Mouse (Mus musculus) hindbrain, postnatal 0 days (tissue): ENCODE measurements around the gene Ubald2. TPM values are rescaled to one million over a fixed set of nuclear protein-coding genes. Genes with fewer than 3 reads are reported as not detected.
"Not testable (repeated sequence)": the region's sequence is repeated elsewhere in the genome, so short reads cannot be mapped to it uniquely, and the experiment has no call there.

Experiments
- ATAC-seq: fragments of 200-750 bp; cut with Nextera tagmentation; 2 replicates; pipeline ENCODE4 v1.8.0; 2017; ENCODE audit warnings: mild to moderate bottlenecking, moderate TSS enrichment, moderate library complexity
- DNase-seq: peaks from one replicate; pipeline ENCODE4 v3.0.0-alpha.2; 2015; ENCODE audit warnings: low spot score
- H3K27ac ChIP-seq: fragments of 300-500 bp; sonication (generic); 2 replicates; pipeline ENCODE4 v1.5.1; 2014; ENCODE audit warnings: mild to moderate bottlenecking
- H3K27me3 ChIP-seq: fragments of 300-500 bp; sonication (generic); 2 replicates; pipeline ENCODE4 v1.6.1; 2014; ENCODE audit warnings: low read length, mixed read lengths; ENCODE audit not compliant: insufficient read depth
- H3K36me3 ChIP-seq: fragments of 300-500 bp; sonication (generic); 2 replicates; pipeline ENCODE4 v1.6.1; 2014; ENCODE audit warnings: low read length, mixed read lengths; ENCODE audit not compliant: insufficient read depth
- H3K4me1 ChIP-seq: fragments of 300-500 bp; sonication (generic); 2 replicates; pipeline ENCODE4 v1.6.1; 2014; ENCODE audit warnings: antibody characterized with exemption, low read length, mixed read lengths; ENCODE audit not compliant: insufficient read depth
- H3K4me2 ChIP-seq: fragments of 300-500 bp; sonication (generic); 2 replicates; pipeline ENCODE4 v1.6.1; 2014; ENCODE audit warnings: low read depth, mild to moderate bottlenecking, low read length, moderate library complexity, mixed read lengths
- H3K4me3 ChIP-seq: fragments of 300-500 bp; sonication (generic); 2 replicates; pipeline ENCODE4 v1.5.1; 2014; ENCODE audit warnings: low read length
- H3K9ac ChIP-seq: fragments of 300-500 bp; sonication (generic); replicated peaks from 2 replicates; pipeline ENCODE4 v1.6.1; 2014; ENCODE audit warnings: mild to moderate bottlenecking, low read length, moderate library complexity, mixed read lengths
- H3K9me3 ChIP-seq: fragments of 300-500 bp; sonication (generic); 2 replicates; pipeline ENCODE4 v1.6.1; 2016; ENCODE audit warnings: low read length, mixed read lengths
- CTCF ChIP-seq: IDR thresholded peaks from 2 replicates; pipeline ENCODE4 v1.5.1; 2016; ENCODE audit warnings: antibody characterized with exemption, control low read depth, low read depth
- WGBS: fragments of 180-500 bp; shearing (Covaris S2); extraction: QIAGEN DNeasy Blood & Tissue Kit; methylation state at CpG from one replicate; pipeline ENCODE4 v1.1.7; 2014; 5-methylcytosine and 5-hydroxymethylcytosine counted together
- polyA plus RNA-seq: library from polyadenylated mRNA; unstranded; fragments of >200 nt; fragmentation: Nextera tagmentation; extraction: Ambion mirVana; gene quantifications from 2 replicates; pipeline ENCODE4 v1.2.1, GENCODE M21; 2015
- total RNA-seq: library from RNA; depleted of rRNA; stranded (reverse); fragments of >200 nt; gene quantifications from 2 replicates; pipeline ENCODE4 v1.2.3, GENCODE M21; 2014

The Ubald2 gene
- total and polyA plus RNA-seq, 2 experiments from 2014 or later, result 39.3 to 102 TPM

DNA sequence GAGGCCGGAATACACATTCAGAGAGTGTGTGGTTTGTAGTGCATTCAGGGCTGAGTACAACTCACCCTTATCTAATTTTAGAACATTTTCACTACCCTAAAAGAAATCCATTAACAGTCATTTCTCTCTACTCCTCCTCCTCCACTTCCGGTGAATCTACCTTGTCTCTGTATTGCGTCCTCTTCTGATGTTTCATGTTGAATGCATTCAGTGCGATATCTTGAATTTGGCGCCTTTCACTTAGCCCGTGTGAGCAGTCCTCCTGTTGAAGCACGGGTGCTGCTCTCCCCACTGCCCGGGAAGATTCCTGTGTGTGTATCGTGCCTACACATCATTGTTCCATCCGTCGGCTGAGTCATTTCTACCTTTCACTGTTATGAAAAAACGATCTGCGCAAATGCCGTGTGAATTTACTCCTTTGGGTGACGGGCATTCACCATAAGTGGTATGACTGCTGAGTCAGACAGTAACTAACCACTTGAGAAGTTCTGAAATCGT lies 27.6 kb upstream of the Ubald2 start:
- WGBS, result 95% methylated on average over 16 of the region's 16 CpGs
- no peak for ATAC-seq

DNA sequence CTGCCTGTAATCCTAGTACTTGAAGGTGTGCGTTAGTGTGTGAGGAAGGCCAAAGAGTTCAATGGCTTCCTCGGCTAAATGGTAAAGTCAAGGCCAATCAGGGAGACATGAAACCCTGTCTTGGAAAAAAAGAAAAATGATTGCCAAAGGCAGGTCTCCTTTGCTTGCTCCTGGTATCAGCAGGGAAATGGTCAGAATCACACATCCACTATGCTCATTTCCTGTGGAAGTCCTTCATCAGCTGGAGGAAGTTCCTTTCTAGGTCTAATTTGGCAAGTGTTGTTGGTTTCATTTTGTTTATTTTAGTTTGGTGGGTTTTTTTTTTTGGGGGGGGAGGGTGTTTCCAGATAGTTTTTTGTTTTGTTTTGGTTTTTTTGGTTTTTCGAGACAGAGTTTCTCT lies 24.9 kb upstream of the Ubald2 start:
- no peak for TF ChIP-seq CTCF

More for the DNA sequence above, 27.6 kb upstream of the Ubald2 start:
- no peaks in the 10 kb centered on the region; the same call in 1 of the 2 replicates for H3K36me3 ChIP-seq
- no peak overlapping the region for H3K27ac ChIP-seq
- H3K27me3 ChIP-seq, result no peaks in the 10 kb centered on the region
- TF ChIP-seq CTCF, result no peak
- no peaks in the 10 kb centered on the region for H3K4me1 ChIP-seq
- no peak overlapping the region for H3K9ac ChIP-seq
- no peak for DNase-seq
- H3K9me3 ChIP-seq, result no peaks in the 10 kb centered on the region
- H3K4me3 ChIP-seq, result no peak overlapping the region
- H3K4me2 ChIP-seq, result no peak overlapping the region

DNA sequence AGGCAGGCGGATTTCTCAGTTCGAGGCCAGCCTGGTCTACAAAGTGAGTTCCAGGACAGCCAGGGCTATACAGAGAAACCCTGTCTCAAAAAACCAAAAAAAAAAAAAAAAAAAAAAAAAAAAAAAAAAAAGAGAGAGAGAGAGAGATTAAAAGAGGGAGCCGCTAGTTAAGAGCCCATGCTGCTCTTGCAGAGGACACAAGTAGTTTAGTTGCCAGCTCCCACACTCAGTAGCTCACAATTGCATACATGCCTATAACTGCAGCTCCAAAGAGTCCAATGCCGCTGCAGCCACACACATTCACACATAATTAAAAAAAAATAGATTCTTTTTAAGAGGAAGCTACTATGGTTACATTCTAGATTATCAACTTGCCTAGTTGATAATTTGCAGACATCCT lies 23.5 kb upstream of the Ubald2 start:
- H3K9ac ChIP-seq, H3K4me3 ChIP-seq, H3K27ac ChIP-seq, ATAC-seq, H3K36me3 ChIP-seq, DNase-seq, H3K9me3 ChIP-seq, H3K27me3 ChIP-seq: not testable (repeated sequence)
- Histone ChIP-seq H3K4me1 (peaks cover 12% of the 10 kb centered on the region; the same call in 1 of the 2 replicates), H3K4me2 (peak overlapping the region; percentile 90)
- 83% methylated on average over 4 of the region's 4 CpGs for WGBS

More for the DNA sequence above, 24.9 kb upstream of the Ubald2 start:
- Histone ChIP-seq H3K4me1 (peaks cover 12% of the 10 kb centered on the region; the same call in 1 of the 2 replicates), H3K9me3 (no peaks in the 10 kb centered on the region), H3K36me3 (no peaks in the 10 kb centered on the region; the same call in 1 of the 2 replicates), H3K4me2 (no peak overlapping the region), H3K4me3 (no peak overlapping the region), H3K9ac (no peak overlapping the region), H3K27ac (no peak overlapping the region), H3K27me3 (no peaks in the 10 kb centered on the region)
- 92% methylated on average over 3 of the region's 3 CpGs for WGBS
- no peak for DNase-seq
- no peak for ATAC-seq

DNA sequence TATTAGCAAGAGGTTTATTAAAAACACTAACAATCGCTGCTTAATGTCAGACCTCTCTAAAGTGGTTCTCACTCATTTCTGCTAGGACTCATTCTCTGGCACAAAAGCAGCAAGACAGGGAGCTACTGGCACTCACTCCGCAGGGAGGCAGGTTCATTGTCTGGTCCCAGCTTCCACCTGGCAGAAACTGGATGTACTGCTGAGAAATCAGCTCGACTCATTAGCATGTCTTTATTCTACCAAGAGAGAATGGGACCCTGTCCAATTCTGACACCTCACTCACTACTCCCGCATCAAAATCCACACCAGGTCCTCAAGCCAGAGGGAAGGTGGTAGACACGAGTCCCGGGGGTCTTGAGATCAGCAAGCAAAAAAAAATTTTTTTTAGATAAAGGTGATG lies 22.3 kb upstream of the Ubald2 start:
- TF ChIP-seq CTCF, result no peak
- 4% methylated on average over 6 of the region's 6 CpGs for WGBS
- no peaks in the 10 kb centered on the region for H3K27me3 ChIP-seq

DNA sequence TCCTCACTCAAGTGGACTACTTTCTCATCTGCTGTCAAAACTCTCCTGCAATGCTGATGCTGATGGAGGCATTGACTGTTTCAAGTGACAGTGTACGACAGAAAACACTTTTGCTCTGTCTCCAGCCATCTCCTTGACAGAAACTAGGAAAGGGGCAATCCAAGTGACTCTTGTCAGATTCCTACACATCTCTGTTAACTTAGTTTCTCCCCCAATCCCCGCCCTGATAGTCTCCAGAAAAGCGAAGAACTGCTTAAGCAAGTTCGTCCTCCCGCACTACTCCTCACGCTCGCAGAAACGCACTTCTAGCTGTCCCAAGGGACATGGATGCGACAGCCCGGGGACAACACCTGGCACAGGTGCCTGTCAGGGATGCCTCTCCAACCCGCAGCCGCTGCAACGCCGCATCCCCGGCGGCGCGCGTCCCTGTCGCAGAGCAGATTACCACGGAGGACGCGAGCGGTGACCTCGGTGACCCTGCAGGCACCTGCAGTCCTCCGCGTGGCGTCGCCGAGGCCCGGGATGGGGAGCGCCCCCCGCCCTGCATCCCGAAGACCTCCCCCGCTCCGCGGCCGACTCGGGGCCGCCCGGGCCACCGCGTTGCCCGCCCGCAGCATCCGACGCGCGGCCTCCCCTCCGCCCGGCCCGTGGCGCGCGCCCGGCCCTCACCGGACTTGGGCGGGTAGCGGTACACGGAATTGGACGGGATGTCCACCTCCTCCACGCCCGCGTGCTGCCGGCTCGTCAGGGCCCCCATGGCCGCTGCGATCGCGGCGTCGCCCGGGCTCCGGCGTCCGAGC lies 21.7 kb upstream of the Ubald2 start:
- 2% methylated on average over 66 of the region's 76 CpGs for WGBS
- no peaks in the 10 kb centered on the region for H3K27me3 ChIP-seq
- H3K9ac ChIP-seq, result peak overlapping the region; percentile 92
- ATAC-seq, result peak; percentile 57
- peak overlapping the region; percentile 90 for H3K4me2 ChIP-seq
- peaks cover 12% of the 10 kb centered on the region; the same call in 1 of the 2 replicates for H3K4me1 ChIP-seq
- TF ChIP-seq CTCF, result no peak
- H3K27ac ChIP-seq, result peak overlapping the region; percentile 94
- H3K9me3 ChIP-seq, result no peaks in the 10 kb centered on the region
- DNase-seq, result peak; percentile 41
- peak overlapping the region; percentile 81 for H3K4me3 ChIP-seq
- H3K36me3 ChIP-seq, result no peaks in the 10 kb centered on the region

More for the DNA sequence above, 22.3 kb upstream of the Ubald2 start:
- Histone ChIP-seq H3K4me1 (peaks cover 12% of the 10 kb centered on the region; the same call in 1 of the 2 replicates), H3K27ac (no peak overlapping the region), H3K9me3 (no peaks in the 10 kb centered on the region), H3K4me3 (peak overlapping the region; percentile 81), H3K4me2 (peak overlapping the region; percentile 90), H3K9ac (peak overlapping the region; percentile 92; the same call in 1 of the 2 replicates), H3K36me3 (no peaks in the 10 kb centered on the region)
- ATAC-seq (no peak), DNase-seq (peak; percentile 57)

DNA sequence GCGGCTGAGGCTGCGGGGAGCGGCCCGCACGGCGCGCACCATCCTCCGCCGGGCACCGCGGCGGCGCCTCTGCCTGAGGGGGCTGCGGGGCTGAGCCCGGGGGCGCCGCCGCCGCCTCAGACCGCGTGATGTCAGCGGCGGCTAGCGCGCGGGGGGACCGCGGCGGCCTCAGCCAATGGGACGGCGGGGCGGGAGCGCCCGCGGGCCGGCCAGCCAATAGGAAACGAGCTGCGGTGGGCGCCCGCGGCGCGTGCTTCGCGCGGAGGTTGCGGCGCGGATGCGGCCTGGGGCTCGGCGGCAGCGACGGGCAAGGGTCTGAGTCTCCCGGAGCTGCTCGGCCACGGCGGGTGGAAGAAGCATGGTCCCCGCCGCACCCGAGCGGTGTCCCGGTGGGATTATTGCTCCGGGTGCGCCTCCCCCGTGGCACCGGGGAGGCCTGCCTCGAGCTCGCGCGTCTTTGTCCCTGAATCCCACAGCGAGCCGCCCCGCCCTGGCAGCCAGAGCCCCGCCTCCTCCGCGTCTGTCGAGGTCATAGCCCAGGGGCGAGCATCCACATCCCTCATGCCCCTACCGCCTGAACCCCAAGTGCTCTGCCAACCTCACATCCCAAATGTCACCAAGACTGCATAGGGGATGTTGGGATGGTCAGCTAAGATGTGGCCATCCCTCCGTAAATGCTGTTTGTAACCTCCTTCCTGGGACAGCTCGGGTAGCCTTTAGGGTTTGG lies 20.8 kb upstream of the Ubald2 start, which contains the start of gene Rnf157:
TSS of gene Rnf157 (minus strand) at position 129 of the 727 bp plus-strand sequence.
- no peaks in the 10 kb centered on the region for H3K27me3 ChIP-seq
- 4% methylated on average over 58 of the region's 82 CpGs for WGBS
- peak; percentile 96 for ATAC-seq

More for the DNA sequence above, 20.8 kb upstream of the Ubald2 start, which contains the start of gene Rnf157:
- H3K36me3 ChIP-seq, result no peaks in the 10 kb centered on the region
- H3K9me3 ChIP-seq, result no peaks in the 10 kb centered on the region
- peak within 1 kb of the TSS; percentile 81 for H3K4me3 ChIP-seq
- no peak for TF ChIP-seq CTCF
- peaks cover 12% of the 10 kb centered on the region; the same call in 1 of the 2 replicates for H3K4me1 ChIP-seq
- H3K4me2 ChIP-seq, result peak within 1 kb of the TSS; percentile 90
- H3K9ac ChIP-seq, result peak within 1 kb of the TSS; percentile 92
- peak; percentile 96 for DNase-seq
- peak within 1 kb of the TSS; percentile 94 for H3K27ac ChIP-seq
